In genomic region chr1:87812061-87812460, GRCm38 (mm10) we compare ENCODE assay signal across 22 mouse cellular contexts.
"Had no signal": no experiment of that assay in that cellular context is flagged by ENCODE, and none has a peak within 500 bp of the region (broad histone marks: within the 10 kb centered on the region; RNA-seq: fewer than 3 reads in every experiment).

No protein-coding gene starts in this region.

- H3K27ac ChIP-seq: limb, embryonic 10.5 days; limb, embryonic 13.5 days; liver, embryonic 12.5 days; liver, embryonic 15.5 days; lung, embryonic 15.5 days; midbrain, embryonic 15.5 days; neural tube, embryonic 13.5 days had no signal

- H3K4me1 ChIP-seq: limb, embryonic 10.5 days; limb, embryonic 13.5 days; lung, embryonic 15.5 days; midbrain, embryonic 15.5 days; neural tube, embryonic 13.5 days had no signal

- H3K36me3 ChIP-seq: limb, embryonic 10.5 days; limb, embryonic 13.5 days; liver, embryonic 12.5 days; liver, embryonic 15.5 days; lung, embryonic 15.5 days; midbrain, embryonic 15.5 days; neural tube, embryonic 13.5 days had no signal

- ATAC-seq: liver, embryonic 12.5 days; midbrain, embryonic 15.5 days had no signal

- H3K9me3 ChIP-seq: limb, embryonic 10.5 days; liver, embryonic 15.5 days; lung, embryonic 15.5 days; midbrain, embryonic 15.5 days; neural tube, embryonic 13.5 days had no signal

- DNase-seq: kidney, adult 18-20 months; kidney, adult 9 months; kidney, postnatal 14 days; kidney, postnatal 4 days; layer of hippocampus, adult 9-11 months; layer of hippocampus, postnatal 36 days; liver; lung, adult 18-20 months; lung, postnatal 10 days; lung, postnatal 36 days; thymus, adult 18-20 months; thymus, postnatal 14 days; thymus, postnatal 4 days had no signal

- H3K27me3 ChIP-seq: limb, embryonic 13.5 days; liver, embryonic 12.5 days; liver, embryonic 15.5 days; lung, embryonic 15.5 days; midbrain, embryonic 15.5 days; neural tube, embryonic 13.5 days had no signal

- H3K9ac ChIP-seq: limb, embryonic 13.5 days; liver, embryonic 12.5 days; liver, embryonic 15.5 days; lung, embryonic 15.5 days; midbrain, embryonic 15.5 days; neural tube, embryonic 13.5 days had no signal

- H3K4me2 ChIP-seq: limb, embryonic 13.5 days; liver, embryonic 12.5 days; liver, embryonic 15.5 days; lung, embryonic 15.5 days; midbrain, embryonic 11.5 days; midbrain, embryonic 15.5 days; neural tube, embryonic 13.5 days had no signal

- H3K4me3 ChIP-seq: limb, embryonic 10.5 days; limb, embryonic 13.5 days; liver, embryonic 12.5 days; liver, embryonic 15.5 days; lung, embryonic 15.5 days; midbrain, embryonic 15.5 days; myocyte; neural tube, embryonic 13.5 days had no signal
